Mouse (Mus musculus) G1E (cell line): ENCODE results near the gene Ccdc13.

Experiments used
- CTCF ChIP-seq: IDR thresholded peaks from 2 replicates; pipeline ENCODE4 v1.5.1; 2012; ENCODE audit warnings: low read depth, low read length, inconsistent platforms, mixed read lengths
- GATA1 ChIP-seq: IDR thresholded peaks from 2 replicates; pipeline ENCODE4 v1.6.1; 2012; ENCODE audit warnings: borderline replicate concordance, low read length, inconsistent platforms, mixed read lengths
- GATA2 ChIP-seq: IDR thresholded peaks from 2 replicates; pipeline ENCODE4 v1.6.1; 2012; ENCODE audit warnings: low read depth, low read length, inconsistent platforms, borderline replicate concordance
- POLR2AphosphoS5 ChIP-seq: IDR thresholded peaks from 2 replicates; pipeline ENCODE4 v1.6.1; 2012; ENCODE audit warnings: low read depth, low read length, inconsistent platforms; ENCODE audit not compliant: insufficient replicate concordance
- TAL1 ChIP-seq: conservative IDR thresholded peaks from 2 replicates; pipeline ENCODE4 v1.6.1; 2012; ENCODE audit warnings: low read depth, low read length, inconsistent platforms, mixed read lengths

DNA sequence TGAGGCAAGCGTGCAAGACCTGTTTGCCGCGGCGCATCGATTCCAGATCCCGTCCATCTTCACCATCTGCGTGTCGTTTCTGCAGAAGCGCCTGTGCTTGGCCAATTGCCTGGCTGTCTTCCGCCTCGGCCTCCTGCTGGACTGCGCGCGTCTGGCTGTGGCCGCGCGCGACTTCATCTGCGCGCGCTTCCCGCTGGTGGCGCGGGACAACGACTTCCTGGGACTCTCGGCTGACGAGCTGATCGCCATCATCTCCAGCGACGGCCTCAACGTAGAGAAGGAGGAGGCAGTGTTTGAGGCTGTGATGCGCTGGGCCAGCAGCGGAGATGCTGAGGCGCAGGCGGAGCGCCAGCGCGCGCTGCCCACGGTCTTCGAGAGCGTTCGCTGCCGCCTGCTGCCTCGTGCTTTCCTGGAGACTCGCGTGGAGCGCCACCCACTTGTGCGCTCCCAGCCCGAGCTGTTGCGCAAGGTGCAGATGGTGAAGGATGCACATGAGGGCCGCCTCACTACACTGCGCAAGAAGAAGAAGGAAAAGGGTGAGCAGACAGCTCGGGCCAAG lies 61.1 kb downstream of the Ccdc13 start:
- TF ChIP-seq CTCF (no peak), GATA1 (no peak), TAL1 (no peak), GATA2 (no peak), POLR2AphosphoS5 (no peak)
